Mouse (Mus musculus) olfactory bulb, adult 2 months (tissue): ENCODE data around the gene Akap13.

Experiments
- CTCF ChIP-seq: fragments of 200-500 bp; IDR thresholded peaks from 2 replicates; pipeline ENCODE4 v1.5.1; 2012; ENCODE audit warnings: low read depth, mild to moderate bottlenecking, low read length, moderate library complexity; ENCODE audit not compliant: insufficient read depth
- POLR2A ChIP-seq: fragments of 200-500 bp; IDR thresholded peaks from 2 replicates; pipeline ENCODE4 v1.6.1; 2012; ENCODE audit warnings: mild to moderate bottlenecking, low read depth, low read length, moderate library complexity; ENCODE audit not compliant: insufficient read depth

- TF ChIP-seq CTCF (no peak), POLR2A (no peak)
These were observed 24.3 kb upstream of the Akap13 start for GRCm38 (mm10) chr7:75431043-75431442.
